Mouse (Mus musculus) megakaryocyte, embryonic 14.5 days (primary cell): Measurements from ENCODE around the gene Tox4.

Experiments used
- FLI1 ChIP-seq: IDR thresholded peaks from 2 replicates; pipeline ENCODE4 v1.6.1; 2012; ENCODE audit warnings: low read length, inconsistent platforms, mixed read lengths
- GATA1 ChIP-seq: IDR thresholded peaks from 3 replicates; pipeline ENCODE4 v1.6.1; 2012; ENCODE audit warnings: mixed read lengths, low read length, inconsistent platforms, borderline replicate concordance

- no peak for TF ChIP-seq GATA1
- TF ChIP-seq FLI1, result no peak
Observed at GRCm38 (mm10) chr14:52310906-52311305, 32.0 kb downstream of the Tox4 start.
